Mouse (Mus musculus) common myeloid progenitor, adult 5-6 weeks (primary cell): Measurements from ENCODE around the gene Gatad2a. TPM values are rescaled to one million over a fixed set of nuclear protein-coding genes. Genes with fewer than 3 reads are reported as not detected.
"Not testable (repeated sequence)": the region's sequence is repeated elsewhere in the genome, so short reads cannot be mapped to it uniquely, and the experiment has no call there.

Experiments
- ATAC-seq: replicated peaks from 2 replicates; pipeline ENCODE4 v1.8.0; 2016; ENCODE audit warnings: low read depth, mild to moderate bottlenecking, moderate TSS enrichment, inconsistent platforms; ENCODE audit not compliant: poor library complexity, severe bottlenecking
- total RNA-seq: library from RNA; stranded (forward); fragments of 200-1000, 187-1606 nt; gene quantifications from 2 replicates; pipeline ENCODE4 v1.2.3, GENCODE M21; 2017

Gene Gatad2a
- total RNA-seq, result 86.7 and 90.0 TPM in 2 replicates

DNA sequence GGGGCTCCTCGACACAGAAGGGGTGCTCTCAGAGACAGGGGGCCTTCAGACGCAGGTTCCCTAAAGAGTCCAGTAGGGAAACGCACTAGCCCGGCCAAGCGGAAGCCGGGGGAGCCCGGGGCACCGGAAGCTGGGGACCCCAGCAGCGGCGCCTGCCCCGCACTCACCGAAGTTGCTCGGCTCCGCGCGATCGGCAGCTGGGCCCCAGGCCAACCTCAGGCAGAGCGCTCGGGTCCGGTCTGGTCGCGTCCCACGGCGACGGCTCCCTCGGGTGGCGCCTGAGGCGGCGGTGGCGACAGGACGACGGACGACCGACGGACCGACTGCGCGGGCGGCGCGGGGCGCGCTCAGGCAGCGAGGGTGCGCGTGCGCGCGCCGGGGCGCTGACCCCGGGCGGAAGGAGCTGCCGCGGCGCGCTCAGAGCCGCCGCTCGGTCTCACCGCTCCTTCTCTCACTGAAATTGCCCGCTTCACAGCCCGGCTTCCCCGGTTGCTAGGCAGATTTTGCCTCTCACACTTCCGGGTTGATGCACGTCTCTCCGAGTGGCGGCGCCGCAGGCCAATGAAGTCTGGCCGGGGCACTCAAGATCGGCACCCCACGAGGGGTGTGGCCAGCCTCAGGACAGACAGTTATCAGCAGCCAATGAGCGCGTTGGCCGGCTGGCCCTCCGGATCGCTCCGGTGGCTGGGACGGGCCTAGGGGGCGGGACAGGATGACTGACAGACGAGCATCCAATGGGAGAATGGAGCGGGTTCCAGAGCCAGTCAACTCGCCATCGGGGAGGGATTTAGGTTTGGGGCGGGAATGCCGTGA lies at the start of gene Gatad2a:
Gene Gatad2a (minus strand): TSS at position 609 of the 813 bp plus-strand sequence.
- peak; percentile 92 for ATAC-seq

DNA sequence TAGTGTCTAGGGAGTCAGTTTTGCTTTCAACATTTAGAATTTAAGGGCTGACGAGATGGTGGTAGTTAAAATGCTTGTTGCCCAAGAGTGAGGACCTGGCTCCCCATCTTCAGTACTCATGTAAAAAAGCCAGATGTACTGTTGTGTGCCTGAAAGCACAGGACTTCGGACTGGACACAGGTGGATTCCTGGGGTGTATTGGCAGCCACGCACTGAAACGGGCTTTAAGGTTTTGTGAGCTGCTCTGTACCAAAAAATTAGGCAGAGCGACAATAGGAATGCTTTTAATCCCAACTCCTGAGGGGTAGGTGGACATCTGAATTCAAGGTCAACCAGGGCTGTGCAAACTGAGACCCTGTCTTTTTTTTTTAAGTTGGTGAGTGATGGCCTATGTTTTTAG lies 47.8 kb upstream of the Gatad2a start:
- no peak for ATAC-seq

GRCm38 (mm10) chr8:70042583-70043455 lies 46.6 kb upstream of the Gatad2a start, which contains the start of the genes Mau2 and Sugp1:
Gene Mau2, minus strand, starts transcription at chr8:70042734.
Gene Sugp1, plus strand, starts transcription at chr8:70042813.
- peak; percentile 95 for ATAC-seq

- no peak for ATAC-seq
These were observed 45.8 kb upstream of the Gatad2a start for GRCm38 (mm10) chr8:70041885-70042546.

GRCm38 (mm10) chr8:70037994-70038393 lies 41.8 kb upstream of the Gatad2a start:
- ATAC-seq, result no peak

DNA sequence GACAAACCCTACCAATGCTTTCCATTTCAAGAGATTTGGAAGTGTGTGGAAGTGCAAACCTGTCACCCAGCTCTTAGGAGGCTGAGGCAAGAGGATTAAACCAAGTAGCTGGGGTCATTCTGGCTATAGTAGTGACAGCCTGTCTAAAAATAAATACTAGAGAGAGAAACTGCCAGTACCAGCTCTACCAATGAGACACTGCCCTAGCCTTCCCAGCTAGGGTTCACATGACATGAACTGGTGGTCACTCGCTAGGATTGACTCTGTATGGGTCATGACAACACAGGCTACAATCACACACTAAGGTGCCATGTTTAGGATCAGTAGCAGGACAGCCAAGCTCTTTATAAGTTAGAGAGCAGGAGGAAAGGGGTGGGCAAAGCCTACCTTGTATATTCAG lies 34.1 kb upstream of the Gatad2a start:
- no peak for ATAC-seq

DNA sequence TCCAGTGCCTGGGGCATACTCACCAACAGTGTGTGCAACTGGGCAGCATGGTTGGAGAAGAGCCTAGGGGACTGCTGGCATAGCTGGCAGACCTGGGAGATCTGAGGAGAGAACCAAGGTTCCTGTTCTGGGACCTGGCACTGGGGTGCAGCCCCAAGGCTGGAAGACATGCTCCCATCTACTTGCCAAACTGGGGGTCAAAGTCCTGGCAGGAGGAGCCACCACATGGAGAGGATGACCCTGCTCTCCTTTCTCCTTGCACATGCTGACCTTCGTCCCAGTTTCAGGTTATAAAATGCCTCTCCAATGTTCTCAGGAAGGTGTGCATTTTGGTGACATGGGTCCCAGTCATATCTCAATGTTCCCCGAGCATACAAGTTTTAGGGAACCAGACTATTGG lies 30.0 kb upstream of the Gatad2a start:
- no peak for ATAC-seq

- ATAC-seq, result no peak
These were observed 27.4 kb upstream of the Gatad2a start for GRCm38 (mm10) chr8:70023596-70023995.

DNA sequence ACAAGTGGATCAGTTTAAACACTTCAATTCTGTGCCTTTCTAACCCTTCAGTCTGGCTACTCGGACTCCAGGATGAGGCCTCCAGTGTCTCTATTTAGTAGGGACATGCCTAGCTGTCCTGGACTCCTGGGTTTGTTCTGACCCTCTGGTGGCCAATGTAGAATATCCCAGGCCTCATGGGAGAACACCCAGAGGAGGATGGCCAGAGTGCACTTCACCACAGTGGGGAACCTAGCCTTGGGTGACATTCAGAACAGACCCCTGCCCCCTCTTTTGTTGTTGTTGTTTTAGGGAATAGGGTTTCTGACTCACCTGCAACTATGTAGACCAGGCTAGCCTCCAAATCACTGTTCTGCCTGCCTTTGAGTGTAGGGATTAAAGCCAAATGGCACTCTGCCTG lies 18.8 kb upstream of the Gatad2a start:
- ATAC-seq, result no peak

GRCm38 (mm10) chr8:70012763-70013162 lies 16.6 kb upstream of the Gatad2a start:
- no peak for ATAC-seq

DNA sequence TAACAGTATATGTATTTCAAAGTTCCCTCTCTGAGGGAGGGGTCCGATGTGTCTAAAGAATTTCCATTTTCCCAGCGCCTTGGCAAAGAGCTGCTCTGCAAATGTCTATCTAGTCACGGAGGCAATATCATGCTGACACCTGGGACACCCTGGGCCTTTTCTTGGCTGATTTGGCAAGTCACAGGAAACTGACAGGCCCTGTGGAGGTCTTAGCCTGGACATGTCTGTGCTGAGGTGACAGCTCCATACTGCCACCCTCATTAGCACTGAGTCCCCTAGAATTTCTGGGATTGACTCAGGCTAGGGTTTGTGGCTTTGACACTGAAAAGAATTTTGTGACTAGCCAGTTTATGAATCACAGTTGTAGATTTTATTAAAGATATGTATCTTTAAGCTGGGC lies 16.2 kb upstream of the Gatad2a start:
- no peak for ATAC-seq

DNA sequence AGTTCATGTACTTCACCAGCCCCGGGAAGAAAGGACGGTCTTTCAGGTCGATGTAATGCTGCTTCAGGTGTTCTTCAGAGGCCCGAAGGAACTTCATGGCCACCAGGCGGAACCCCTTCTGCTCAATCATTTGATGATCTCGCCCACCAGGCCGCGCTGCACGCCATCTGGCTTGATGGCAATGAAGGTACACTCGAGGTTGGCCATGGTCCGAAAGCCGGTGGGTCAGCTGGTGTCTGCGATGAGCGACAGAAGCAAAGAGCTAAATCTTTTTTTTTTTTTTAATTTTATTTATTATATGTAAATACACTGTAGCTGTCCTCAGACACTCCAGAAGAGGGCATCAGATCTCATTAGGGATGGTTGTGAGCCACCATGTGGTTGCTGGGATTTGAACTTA lies 14.6 kb upstream of the Gatad2a start:
- not testable (repeated sequence) for ATAC-seq

GRCm38 (mm10) chr8:70005178-70005577 lies 9.0 kb upstream of the Gatad2a start:
- ATAC-seq, result no peak

DNA sequence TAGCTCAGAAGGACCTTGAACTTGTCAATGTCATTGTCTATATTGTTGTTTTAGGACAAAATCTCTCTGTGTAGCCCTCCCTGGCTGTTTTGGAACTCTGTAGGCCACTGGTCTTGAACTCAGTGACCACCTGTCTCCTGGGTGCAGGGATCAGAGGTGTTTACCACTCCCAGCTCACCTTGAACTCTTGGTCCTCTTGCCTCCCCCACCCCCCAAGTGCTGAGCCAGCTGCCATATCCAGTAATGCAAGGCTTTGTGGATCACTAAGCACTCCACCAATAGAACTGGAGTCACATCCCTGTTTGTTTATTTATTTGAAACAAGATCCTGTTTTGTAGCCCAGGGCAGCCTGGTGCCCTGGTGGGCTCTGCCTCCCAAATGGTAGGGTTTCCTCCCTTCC lies 8.2 kb upstream of the Gatad2a start:
- ATAC-seq, result no peak

GRCm38 (mm10) chr8:70003204-70003657 lies 7.0 kb upstream of the Gatad2a start:
- ATAC-seq, result 0 out of 2 replicates have a peak, but pooled peaks have one; percentile 3

DNA sequence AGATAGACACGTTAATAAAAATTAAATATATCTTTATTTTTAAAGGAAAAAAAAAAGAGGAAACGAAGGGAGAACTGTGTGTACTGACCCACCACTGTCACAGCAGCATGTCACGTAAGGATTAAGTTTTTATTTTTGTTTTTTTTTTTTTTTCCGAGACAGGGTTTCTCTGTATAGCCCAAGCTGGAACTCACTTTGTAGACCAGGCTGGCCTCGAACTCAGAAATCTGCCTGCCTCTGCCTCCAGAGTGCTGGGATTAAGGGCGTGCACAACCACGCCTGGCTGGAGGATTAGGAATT lies 5.7 kb upstream of the Gatad2a start:
- not testable (repeated sequence) for ATAC-seq

GRCm38 (mm10) chr8:70001176-70001891 lies 5.2 kb upstream of the Gatad2a start:
- ATAC-seq, result peak; percentile 84

- ATAC-seq, result no peak
These were observed 4.0 kb upstream of the Gatad2a start for GRCm38 (mm10) chr8:70000226-70000625.

GRCm38 (mm10) chr8:69999236-69999635 lies 3.1 kb upstream of the Gatad2a start:
- ATAC-seq, result no peak

DNA sequence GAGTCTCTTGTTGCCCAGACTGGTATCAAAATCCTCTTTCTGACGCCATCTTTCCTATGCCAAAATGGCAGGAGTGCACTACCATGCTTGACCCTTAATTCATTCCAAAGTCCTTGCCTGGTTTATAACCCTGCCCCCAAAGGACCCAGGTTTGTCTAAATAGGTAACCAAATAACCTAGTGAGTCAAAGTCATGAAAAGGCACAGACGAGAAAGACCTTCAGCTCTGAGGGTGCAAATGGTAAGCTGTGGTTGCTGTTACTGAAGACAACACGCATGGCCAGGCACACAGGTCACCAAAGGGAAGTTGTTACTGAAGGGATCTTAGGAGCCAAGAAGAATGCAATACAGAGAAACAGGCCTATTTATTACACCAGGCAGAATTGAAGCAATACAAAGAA lies 2.5 kb upstream of the Gatad2a start:
- ATAC-seq, result no peak
